Mouse (Mus musculus): Measurements from ENCODE around the gene Snx13. TPM values are rescaled to one million over a fixed set of nuclear protein-coding genes. Genes with fewer than 3 reads are reported as not detected.

The Snx13 gene
- polyA plus RNA-seq, 1 experiment from 2014 or later = 30.7 TPM

DNA sequence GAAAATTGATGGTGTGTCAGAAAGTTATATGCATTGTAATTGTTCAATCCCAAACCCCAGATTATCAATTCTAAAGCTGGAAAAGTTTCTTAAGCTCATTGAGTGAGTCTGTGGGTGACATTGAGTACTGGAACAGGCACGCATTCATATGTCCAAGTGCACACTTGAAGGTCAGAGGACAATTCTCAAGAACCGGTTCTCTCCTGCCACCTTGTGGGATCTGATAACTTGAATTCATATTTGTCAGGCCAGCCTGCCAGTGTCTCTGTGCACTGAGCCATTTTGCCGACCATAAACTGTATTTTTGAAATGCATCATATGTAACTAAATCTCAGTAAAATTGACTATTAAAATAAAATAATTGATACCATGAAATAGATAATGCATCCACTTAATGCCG lies 114.7 kb downstream of the Snx13 start:
- ATAC-seq = no peak
- WGBS = 84% methylated on average over 4 of the region's 4 CpGs
- Histone ChIP-seq H3K27ac (ENCODE audit: low read depth, low read length) (no peak overlapping the region), H3K4me2 (ENCODE audit: low read length) (no peak overlapping the region), H3K4me1 (ENCODE audit: control insufficient read depth, insufficient read depth, low read depth, low read length) (no peaks in the 10 kb centered on the region), H3K4me3 (ENCODE audit: low read length) (no peak overlapping the region), H3K27me3 (replicated peaks; ENCODE audit: control insufficient read depth, insufficient read depth, low read length) (no peaks in the 10 kb centered on the region), H3K9me3 (ENCODE audit: control insufficient read depth, low read length) (no peaks in the 10 kb centered on the region), H3K9ac (ENCODE audit: low read depth, low read length) (no peak overlapping the region), H3K36me3 (ENCODE audit: control insufficient read depth, insufficient read depth, low read length) (no peaks in the 10 kb centered on the region)

DNA sequence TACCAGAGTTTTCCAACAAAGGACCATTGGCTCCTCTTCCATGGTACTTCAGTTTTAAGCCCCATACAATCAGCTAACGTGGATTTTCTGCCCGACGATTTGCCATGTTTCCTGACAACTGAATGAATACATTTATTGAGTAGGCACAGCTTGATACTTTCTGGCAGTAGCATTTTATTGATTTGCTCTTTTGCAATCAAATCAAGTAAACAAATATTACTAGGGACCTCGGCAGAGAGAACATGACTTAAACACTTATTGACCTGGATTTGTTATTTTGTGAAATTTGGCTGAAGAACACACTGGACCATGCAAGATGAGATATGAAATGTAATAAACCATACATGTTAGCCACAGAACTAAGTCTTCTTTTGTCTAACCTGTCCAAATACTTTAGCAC lies 123.3 kb downstream of the Snx13 start:
- Histone ChIP-seq H3K9ac (ENCODE audit: low read depth, low read length) (no peak overlapping the region), H3K36me3 (ENCODE audit: control insufficient read depth, insufficient read depth, low read length) (no peaks in the 10 kb centered on the region)

DNA sequence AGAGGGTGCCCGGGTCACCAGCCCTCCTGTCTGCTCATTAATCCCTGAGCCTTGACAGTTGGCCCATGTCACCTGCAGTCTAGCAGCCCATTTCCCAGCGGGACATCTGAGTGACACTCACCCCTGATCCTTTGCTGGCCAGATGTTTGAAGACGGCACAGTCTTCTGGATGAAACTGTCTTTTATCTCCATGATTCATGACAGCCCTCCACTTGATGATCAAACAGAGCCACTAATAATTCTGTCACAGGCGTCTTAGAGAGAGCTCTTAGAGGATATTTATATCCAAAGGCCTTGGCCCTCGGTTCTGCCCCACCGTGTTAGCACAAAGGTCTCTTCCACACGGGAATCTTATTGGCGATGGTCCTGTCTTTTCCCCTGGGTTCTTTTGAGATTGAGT lies 129.0 kb downstream of the Snx13 start:
- Histone ChIP-seq H3K27me3 (replicated peaks; ENCODE audit: control insufficient read depth, insufficient read depth, low read length) (no peaks in the 10 kb centered on the region), H3K9me3 (ENCODE audit: control insufficient read depth, low read length) (no peaks in the 10 kb centered on the region), H3K4me3 (ENCODE audit: low read length) (no peak overlapping the region), H3K4me1 (ENCODE audit: control insufficient read depth, insufficient read depth, low read depth, low read length) (no peaks in the 10 kb centered on the region), H3K36me3 (ENCODE audit: control insufficient read depth, insufficient read depth, low read length) (no peaks in the 10 kb centered on the region), H3K4me2 (ENCODE audit: low read length) (no peak overlapping the region), H3K9ac (ENCODE audit: low read depth, low read length) (no peak overlapping the region), H3K27ac (ENCODE audit: low read depth, low read length) (no peak overlapping the region)
- ATAC-seq = no peak
- WGBS = 42% methylated on average over 8 of the region's 8 CpGs

More for the DNA sequence above, 123.3 kb downstream of the Snx13 start:
- Histone ChIP-seq H3K27me3 (replicated peaks; ENCODE audit: control insufficient read depth, insufficient read depth, low read length) (no peaks in the 10 kb centered on the region), H3K4me1 (ENCODE audit: control insufficient read depth, insufficient read depth, low read depth, low read length) (no peaks in the 10 kb centered on the region), H3K9me3 (ENCODE audit: control insufficient read depth, low read length) (no peaks in the 10 kb centered on the region), H3K27ac (ENCODE audit: low read depth, low read length) (no peak overlapping the region), H3K4me2 (ENCODE audit: low read length) (no peak overlapping the region), H3K4me3 (ENCODE audit: low read length) (no peak overlapping the region)
- ATAC-seq = no peak
- WGBS = 39% methylated on average over 4 of the region's 4 CpGs

DNA sequence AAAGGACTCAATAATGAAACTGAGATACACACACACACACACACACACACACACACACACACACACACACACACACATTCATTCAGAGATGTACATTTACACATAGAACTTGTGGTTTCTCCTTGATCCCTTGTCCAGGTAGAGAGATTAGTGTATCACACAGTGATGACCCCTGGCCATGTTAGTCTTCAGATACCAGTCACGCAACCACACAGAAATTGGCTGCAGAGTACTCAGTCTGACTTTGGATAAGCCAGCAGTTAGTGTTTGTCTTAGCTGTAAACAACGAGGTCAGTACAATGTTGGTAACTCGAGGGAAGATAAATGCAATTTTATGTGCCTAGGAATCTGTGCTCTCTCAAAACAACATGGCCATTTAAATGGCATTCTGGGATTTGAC lies 129.6 kb downstream of the Snx13 start:
- Histone ChIP-seq H3K9ac (ENCODE audit: low read depth, low read length) (no peak overlapping the region), H3K4me3 (ENCODE audit: low read length) (no peak overlapping the region), H3K9me3 (ENCODE audit: control insufficient read depth, low read length) (no peaks in the 10 kb centered on the region), H3K27ac (ENCODE audit: low read depth, low read length) (no peak overlapping the region), H3K27me3 (replicated peaks; ENCODE audit: control insufficient read depth, insufficient read depth, low read length) (no peaks in the 10 kb centered on the region), H3K36me3 (ENCODE audit: control insufficient read depth, insufficient read depth, low read length) (no peaks in the 10 kb centered on the region), H3K4me1 (ENCODE audit: control insufficient read depth, insufficient read depth, low read depth, low read length) (no peaks in the 10 kb centered on the region), H3K4me2 (ENCODE audit: low read length) (no peak overlapping the region)
- WGBS = 78% methylated on average over 3 of the region's 3 CpGs
- no peak for ATAC-seq

DNA sequence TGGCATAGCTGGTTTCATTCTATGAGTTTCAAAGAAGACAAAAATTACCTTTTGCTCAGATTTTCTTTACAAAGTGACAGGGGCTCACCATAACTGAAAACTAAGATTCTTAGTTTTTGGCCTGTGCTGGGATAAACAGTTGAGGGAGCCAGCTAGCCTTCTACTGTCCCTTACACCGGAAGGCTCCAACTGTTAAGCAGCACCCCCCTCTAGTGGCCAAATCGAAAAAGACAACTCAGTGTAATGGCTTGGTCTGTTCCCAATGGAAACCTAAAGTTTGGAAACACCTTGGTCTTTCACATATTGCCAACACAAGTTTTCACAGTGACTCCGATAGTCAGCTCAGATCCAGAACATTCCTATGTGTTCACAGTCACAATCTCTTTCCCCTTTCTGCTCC lies 135.7 kb downstream of the Snx13 start:
- H3K4me2 ChIP-seq (ENCODE audit: low read length) = no peak overlapping the region
- no peaks in the 10 kb centered on the region for H3K27me3 ChIP-seq (replicated peaks; ENCODE audit: control insufficient read depth, insufficient read depth, low read length)
- no peak overlapping the region for H3K27ac ChIP-seq (ENCODE audit: low read depth, low read length)
- H3K36me3 ChIP-seq (ENCODE audit: control insufficient read depth, insufficient read depth, low read length) = no peaks in the 10 kb centered on the region
- peak; percentile 93 for ATAC-seq
- no peak overlapping the region for H3K4me3 ChIP-seq (ENCODE audit: low read length)
- 8% methylated on average over 3 of the region's 3 CpGs for WGBS
- no peak overlapping the region for H3K9ac ChIP-seq (ENCODE audit: low read depth, low read length)
- H3K4me1 ChIP-seq (ENCODE audit: control insufficient read depth, insufficient read depth, low read depth, low read length) = no peaks in the 10 kb centered on the region
- H3K9me3 ChIP-seq (ENCODE audit: control insufficient read depth, low read length) = no peaks in the 10 kb centered on the region

DNA sequence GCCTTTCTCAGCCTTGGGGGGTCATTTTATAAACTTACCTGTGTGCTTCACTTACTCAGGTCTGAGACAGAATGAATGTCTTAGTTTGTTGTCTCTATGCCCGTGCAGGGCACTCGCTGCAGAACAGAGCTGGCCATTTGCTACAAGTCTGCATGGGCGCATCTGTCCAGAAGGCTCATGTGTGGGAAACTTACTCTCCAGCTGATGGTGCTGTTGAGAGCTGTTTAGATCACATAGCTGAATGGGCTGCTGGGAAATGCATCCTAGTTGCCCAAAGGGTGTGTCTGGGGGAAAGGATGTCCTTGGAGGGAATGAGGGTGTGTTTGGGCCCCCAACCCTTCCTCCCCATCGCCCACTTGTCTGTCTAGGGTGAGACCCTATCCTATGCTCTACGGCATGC lies 137.3 kb downstream of the Snx13 start:
- no peak overlapping the region for H3K4me3 ChIP-seq (ENCODE audit: low read length)
- no peaks in the 10 kb centered on the region for H3K4me1 ChIP-seq (ENCODE audit: control insufficient read depth, insufficient read depth, low read depth, low read length)
- 86% methylated on average over 5 of the region's 5 CpGs for WGBS
- no peak overlapping the region for H3K9ac ChIP-seq (ENCODE audit: low read depth, low read length)
- no peak overlapping the region for H3K4me2 ChIP-seq (ENCODE audit: low read length)
- no peaks in the 10 kb centered on the region for H3K36me3 ChIP-seq (ENCODE audit: control insufficient read depth, insufficient read depth, low read length)
- no peaks in the 10 kb centered on the region; the same call in 1 of the 2 replicates for H3K27me3 ChIP-seq (replicated peaks; ENCODE audit: control insufficient read depth, insufficient read depth, low read length)
- H3K9me3 ChIP-seq (ENCODE audit: control insufficient read depth, low read length) = no peaks in the 10 kb centered on the region
- ATAC-seq = no peak
- H3K27ac ChIP-seq (ENCODE audit: low read depth, low read length) = no peak overlapping the region

DNA sequence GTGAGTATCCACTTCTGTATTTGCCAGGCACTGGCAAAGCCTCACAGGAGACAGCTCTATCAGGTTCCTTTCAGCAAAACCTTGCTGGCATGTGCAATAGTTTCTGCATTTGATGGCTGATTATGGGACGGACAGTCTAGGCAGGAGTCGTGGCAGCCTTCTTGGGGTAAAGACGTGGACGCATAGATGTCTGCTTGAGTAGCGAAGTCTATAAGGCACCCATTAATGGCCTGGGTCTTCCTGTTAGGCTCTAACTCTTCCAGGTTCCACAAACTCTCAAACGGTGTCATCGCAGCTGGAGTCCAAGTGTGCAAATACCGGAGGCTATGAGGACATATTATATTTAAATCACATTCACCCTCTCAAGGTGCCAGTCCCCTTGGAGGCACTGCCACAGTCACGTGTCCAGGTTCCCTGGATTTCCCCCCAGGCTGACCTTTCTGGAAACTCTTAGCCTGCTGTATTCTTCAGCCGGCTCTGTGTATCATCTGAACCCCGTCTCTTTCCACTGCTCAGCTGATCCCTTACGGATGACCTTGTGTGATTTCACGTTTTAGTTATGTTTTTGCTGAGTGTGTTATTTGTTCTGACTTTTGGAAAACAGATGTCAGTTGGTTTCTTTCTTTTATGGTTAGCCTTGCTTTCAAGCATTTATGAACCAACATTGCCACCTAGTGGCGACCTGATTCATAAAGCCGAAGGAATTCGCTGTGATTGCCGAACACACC lies 144.9 kb downstream of the Snx13 start:
- Histone ChIP-seq H3K9me3 (ENCODE audit: control insufficient read depth, low read length) (no peaks in the 10 kb centered on the region; the same call in 1 of the 2 replicates), H3K4me2 (ENCODE audit: low read length) (peak overlapping the region; percentile 54), H3K4me1 (ENCODE audit: control insufficient read depth, insufficient read depth, low read depth, low read length) (no peaks in the 10 kb centered on the region; the same call in 1 of the 2 replicates), H3K27ac (ENCODE audit: low read depth, low read length) (no peak overlapping the region), H3K4me3 (ENCODE audit: low read length) (peak overlapping the region; percentile 20), H3K36me3 (ENCODE audit: control insufficient read depth, insufficient read depth, low read length) (no peaks in the 10 kb centered on the region), H3K27me3 (replicated peaks; ENCODE audit: control insufficient read depth, insufficient read depth, low read length) (no peaks in the 10 kb centered on the region; the same call in 1 of the 2 replicates), H3K9ac (ENCODE audit: low read depth, low read length) (no peak overlapping the region)
- peak; percentile 80 for ATAC-seq
- WGBS = 53% methylated on average over 17 of the region's 17 CpGs

DNA sequence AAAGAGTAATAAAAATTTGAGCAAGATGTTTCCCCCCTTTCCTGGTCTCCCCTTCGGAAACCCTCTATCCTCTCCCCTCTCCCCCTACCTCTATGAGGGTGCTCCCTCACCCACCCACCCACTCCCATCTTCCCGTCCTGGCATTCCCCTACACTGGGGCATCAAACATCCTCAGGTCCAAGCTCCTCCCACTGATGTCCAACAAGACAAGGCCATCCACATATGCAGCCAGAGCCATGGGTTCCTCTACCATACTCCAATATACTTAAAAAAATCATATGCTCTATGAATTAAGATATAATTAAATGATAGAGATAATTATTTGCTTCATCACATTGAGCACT lies 145.4 kb downstream of the Snx13 start:
- no peak overlapping the region for H3K9ac ChIP-seq (ENCODE audit: low read depth, low read length)
- WGBS = 29% methylated on average over 2 of the region's 2 CpGs
- no peaks in the 10 kb centered on the region; the same call in 1 of the 2 replicates for H3K9me3 ChIP-seq (ENCODE audit: control insufficient read depth, low read length)
- ATAC-seq = peak; percentile 87
- no peaks in the 10 kb centered on the region; the same call in 1 of the 2 replicates for H3K4me1 ChIP-seq (ENCODE audit: control insufficient read depth, insufficient read depth, low read depth, low read length)
- peak overlapping the region; percentile 20 for H3K4me3 ChIP-seq (ENCODE audit: low read length)
- H3K27me3 ChIP-seq (replicated peaks; ENCODE audit: control insufficient read depth, insufficient read depth, low read length) = no peaks in the 10 kb centered on the region; the same call in 1 of the 2 replicates
- no peaks in the 10 kb centered on the region for H3K36me3 ChIP-seq (ENCODE audit: control insufficient read depth, insufficient read depth, low read length)
- H3K4me2 ChIP-seq (ENCODE audit: low read length) = peak overlapping the region; percentile 54
- no peak overlapping the region for H3K27ac ChIP-seq (ENCODE audit: low read depth, low read length)
